Mouse (Mus musculus): ENCODE data around the gene Tmcc2. TPM values are rescaled to one million over a fixed set of nuclear protein-coding genes. Genes with fewer than 3 reads are reported as not detected.

The Tmcc2 gene
- total RNA-seq, 2 experiments from 2014 or later: 128 to 133 TPM

DNA sequence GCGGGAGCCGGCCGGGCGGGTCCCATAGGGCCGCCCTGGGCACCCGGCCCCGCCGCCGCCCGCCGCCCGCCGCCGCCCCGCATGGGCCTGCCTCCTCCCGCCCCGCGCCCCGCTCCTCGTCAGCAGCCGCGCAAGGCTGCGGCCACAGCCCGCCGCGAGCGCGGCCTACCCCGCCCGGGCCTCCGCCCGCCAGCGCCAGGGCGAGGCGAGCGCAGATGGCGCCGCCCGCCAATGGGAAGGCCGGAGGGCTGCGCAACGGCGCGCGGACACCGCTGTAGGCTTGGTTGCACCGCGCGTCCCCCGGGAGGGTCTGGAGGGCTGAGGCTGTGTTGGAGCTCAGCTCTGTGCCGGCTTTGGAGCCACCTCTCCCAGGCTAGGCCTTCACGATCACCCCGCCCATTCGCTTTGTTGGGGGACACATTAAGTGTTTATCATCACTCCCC, 520 bp upstream of the Tmcc2 start:
- DNase-seq: peak; percentile 92
- intact Hi-C loops (cut with DNase I): no loop called here

DNA sequence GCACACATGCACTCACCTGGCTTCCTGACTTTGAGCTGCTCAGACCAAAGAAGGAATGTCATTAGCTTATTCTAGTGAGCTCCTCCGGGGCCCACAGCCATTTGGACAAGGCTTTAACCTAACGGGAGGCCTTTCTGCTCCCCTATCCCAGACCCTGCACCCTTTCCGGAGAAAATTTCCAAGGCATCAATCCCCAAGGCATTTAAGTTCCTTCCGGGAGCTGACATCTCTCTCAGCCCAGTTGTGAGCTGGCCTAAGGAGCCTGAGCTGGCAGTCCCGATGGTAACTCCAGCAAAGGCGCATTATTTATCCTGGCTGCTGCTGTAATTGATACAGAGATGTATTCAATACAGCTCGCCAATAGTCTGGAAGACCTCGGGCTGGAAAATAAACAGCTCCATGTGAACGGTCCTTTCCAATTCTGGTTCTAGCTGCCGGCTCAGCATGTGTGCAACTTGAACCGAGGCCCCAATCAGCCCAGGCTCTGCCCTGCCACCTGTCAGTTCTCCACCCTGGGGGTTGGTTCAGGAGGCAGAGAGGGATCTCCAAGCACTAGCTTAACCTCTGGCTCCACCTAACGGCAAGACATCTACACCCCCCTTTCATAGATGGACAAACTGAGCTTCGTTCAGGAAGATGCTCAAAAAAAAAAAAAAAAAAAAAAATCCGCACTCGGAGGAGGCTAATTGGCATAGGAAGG, 1.0 kb downstream of the Tmcc2 start:
- peak; percentile 75 for DNase-seq
- intact Hi-C loops (cut with DNase I): no loop called here

DNA sequence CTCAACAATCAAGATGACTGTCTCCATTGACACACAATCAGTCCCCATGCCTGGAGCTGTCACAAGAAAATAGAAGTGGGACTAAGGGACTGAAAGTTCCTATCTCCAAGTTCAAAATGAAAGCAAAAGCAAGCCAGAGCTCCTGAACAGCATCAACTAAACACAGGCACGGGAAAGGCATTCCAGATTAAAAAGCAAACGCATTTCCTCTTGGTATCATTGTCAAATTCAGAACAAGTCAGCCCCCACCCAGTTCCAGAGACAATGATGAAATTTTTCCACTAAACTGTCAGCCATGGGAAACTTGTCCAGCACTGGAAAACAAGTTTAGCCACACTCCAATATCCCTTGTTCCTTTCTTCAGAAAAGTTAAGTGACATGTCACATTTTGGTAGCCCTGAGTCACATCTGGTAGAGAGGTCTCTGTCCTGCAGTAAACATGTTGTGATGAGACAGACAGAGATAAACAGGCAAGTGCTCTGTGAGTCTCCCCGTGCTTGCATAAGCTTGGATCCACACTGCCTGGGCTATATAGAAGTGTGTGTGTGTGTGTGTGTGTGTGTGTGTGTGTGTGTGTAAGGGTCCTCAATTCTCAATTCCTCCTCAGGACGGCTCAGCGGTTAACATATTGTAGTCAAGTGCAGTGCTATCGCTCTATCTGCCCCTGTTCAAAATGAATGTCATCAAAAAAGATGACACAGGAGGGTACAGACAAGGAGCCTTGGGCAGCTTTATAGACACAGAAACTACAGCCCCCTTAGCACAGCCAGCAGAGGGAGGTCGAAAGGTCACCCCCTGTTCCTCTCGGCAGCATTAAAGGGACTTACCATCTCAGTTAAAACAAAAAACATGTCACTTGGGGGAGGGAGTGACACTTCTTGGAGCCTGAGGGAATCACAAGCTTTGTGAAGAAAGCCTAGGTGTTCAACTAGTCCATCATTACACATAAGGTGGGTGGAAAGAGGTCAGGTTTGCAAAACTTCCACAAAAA, 2.0 kb downstream of the Tmcc2 start:
- DNase-seq: no peak
- intact Hi-C loops (cut with DNase I): no loop called here

DNA sequence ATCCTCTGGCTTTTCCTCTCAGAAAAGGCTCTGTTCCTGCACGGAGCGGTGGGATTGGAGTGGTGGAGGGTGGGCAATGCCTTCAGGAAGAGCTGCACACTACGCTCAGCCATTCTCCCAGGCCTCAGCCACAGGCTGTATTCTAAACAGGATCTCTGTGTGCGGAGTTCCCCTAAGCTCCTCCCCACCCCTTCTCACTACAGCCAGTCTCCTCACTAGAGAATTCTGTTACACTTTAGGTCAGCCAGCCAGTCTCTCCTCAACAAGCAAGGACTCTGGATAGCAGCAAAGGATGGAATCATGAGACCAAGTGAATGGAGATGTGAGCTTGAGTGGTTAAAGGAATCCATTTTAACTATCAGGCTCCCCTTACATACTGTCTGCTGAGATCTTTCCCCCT, 3.1 kb downstream of the Tmcc2 start:
- no peak for DNase-seq
- intact Hi-C loops (cut with DNase I): no loop called here

DNA sequence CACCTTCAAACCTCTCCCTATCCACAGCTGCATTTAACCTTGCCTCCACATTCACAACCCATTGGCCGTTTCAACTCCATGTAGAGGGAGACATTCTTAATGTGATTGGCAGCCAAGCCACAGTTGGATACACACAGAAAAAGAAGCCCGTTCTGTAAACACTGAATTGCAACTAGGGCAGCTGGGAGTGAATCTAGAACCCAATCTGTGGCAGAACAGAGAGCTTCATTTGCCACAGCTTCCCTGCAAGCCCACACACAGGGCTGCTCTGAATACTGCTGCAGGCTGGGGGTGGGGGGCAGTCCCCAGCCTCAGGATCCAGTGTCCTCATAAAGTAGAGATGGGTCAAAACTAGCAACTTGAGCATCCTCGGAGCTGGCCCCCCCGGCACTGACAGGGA, 4.8 kb downstream of the Tmcc2 start:
- intact Hi-C loops (cut with DNase I): no loop called here
- DNase-seq: no peak

DNA sequence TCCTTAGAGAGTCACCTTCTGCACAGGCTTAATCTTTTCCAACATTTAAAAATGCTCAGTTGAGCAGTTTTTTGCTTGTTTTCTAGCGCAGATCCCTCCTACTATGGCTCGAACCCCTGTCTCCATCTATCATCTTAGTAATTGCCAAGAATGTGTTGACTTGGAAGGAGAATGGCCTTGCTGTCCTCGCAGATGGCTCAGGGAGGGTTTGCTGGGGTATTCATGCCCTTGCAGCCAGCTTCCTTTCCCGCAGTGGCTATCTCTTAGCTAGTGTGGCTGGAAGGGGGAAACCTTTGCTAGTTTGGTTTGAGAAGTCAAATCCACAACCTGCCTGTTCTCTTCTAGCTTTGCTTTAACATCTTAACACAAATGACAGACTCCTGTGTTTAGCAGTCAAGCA, 5.4 kb downstream of the Tmcc2 start:
- intact Hi-C loops (cut with DNase I): no loop called here
- DNase-seq: no peak

DNA sequence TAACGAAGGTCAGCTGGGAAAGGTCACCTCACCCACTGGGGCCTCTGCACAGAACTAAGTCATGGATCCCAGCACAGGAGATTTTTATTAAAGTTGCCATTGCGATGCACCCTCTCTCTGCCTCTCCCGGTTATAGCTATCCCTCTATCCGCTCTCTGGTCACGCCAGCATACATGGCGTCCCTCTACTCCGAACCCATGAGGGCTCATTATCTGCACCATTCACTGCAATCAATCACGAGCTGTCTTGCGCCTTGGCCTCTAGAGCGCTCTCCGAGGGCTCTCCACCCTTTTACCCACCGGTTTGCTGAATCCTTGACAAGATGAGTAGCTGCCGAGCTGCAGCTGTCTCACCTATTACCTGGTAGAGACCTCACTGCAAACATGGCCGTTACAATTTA, 5.8 kb downstream of the Tmcc2 start:
- no peak for DNase-seq
- intact Hi-C loops (cut with DNase I): no loop called here

DNA sequence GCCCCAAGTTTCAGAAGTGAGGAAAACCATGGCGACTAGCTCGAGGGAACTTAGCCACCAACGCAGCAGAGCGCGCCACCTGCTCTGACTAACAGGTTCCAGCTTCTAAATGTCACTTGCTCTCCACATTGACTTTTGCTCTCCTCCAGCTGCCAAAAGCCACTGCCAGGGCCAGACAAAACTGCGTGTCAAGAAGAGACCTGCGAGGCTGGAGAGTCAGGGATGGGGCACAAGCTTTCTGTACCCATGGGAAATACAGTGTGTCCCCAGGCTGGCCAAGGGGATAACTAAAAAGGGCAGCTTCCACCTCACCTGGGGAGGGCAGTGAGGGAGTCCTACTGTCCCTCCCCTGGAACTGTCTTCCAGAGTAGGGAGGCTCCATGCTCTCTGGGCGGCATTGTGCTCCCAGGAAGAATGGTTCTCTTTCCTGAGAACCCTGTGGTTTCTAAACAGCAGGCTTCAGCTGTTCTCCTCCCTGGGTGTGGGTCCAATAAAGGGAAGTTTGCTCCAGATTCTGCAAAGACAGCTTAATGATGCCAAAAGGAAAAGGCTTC, 7.0 kb downstream of the Tmcc2 start:
- intact Hi-C loops (cut with DNase I): no loop called here
- DNase-seq: no peak

DNA sequence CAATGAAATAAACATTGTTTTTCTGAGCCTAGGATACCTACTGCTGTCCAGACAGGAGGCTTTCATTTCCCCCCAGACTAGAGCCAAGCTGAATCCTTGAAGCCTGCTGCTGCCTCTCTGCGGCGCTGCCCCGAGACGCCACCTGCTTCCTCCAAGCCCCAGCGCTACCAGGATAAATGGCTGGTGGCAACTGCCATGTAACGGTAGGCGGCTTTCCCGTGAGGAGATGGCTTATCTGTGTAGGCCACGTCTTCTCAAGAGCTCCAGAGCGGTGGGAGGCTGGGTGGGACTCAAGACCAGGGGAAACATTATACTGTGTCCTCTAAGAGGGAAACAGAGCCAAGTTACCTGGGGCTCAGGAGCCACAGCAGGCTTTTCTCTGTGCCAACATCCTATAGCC, 9.2 kb downstream of the Tmcc2 start:
- no peak for DNase-seq
- intact Hi-C loops (cut with DNase I): no loop called here

DNA sequence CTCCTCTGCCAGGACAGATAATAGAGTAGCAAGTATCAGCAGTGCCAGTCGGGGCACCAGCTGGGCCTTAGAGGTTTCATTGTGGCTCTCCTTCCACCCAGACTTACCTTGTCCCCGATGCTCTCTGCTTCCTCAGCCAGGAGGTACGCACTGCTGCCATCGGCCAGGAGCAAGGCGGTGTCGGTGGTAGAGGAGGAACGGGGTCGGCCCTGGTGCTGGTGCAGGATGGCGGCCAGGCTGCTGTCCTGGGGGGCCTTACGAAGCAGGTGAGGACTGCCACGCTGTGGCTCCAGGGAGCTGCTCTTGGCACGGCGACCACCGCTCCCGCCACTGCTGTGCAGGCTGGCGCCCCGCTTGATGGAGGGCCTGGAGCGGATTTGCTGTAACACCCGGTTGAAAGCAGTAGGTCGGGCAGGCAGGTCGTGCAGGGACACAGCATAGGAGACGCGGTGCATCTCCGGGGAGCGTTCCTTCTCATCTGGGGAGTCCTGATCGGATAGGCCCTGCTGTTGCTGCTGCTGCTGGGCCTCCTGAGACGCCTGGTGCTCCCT, 10.5 kb downstream of the Tmcc2 start:
- DNase-seq: no peak
- intact Hi-C loops (cut with DNase I): no loop called here

DNA sequence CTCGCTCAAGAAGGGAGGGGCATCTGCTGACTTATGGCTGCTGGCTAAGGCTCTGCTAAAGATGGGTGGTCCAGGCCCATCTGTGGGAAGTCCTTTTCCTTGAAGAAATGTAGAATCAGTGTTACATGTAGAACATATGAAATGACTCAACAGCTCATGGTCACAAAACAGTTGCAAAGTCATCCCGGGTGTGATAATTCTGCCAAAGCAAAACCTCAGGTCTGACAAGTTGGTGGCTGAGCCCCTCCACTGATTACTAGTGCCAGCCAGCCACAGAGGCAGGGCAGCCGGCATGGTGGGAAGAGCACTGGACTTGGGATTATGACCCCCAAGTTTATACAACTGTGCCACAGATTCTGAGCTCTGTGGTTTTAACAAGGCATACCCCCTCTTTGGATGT, 13.3 kb downstream of the Tmcc2 start:
- no peak for DNase-seq
- intact Hi-C loops (cut with DNase I): no loop called here

DNA sequence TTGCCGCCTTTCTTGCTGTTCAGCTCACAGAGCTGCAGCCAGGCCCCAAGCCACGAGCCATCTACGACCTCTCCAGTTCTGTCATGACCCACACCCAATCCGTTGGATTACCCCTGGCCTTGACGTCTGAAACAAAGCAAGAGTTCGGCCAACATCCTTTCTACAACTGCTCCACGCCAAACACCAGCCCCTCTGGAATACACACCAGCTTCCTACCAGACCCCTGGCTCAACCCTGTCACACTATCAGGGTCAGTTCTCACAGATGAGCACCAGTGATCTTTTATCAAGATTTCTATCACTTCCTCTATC, 14.1 kb downstream of the Tmcc2 start:
- intact Hi-C loops (cut with DNase I): no loop called here
- no peak for DNase-seq

DNA sequence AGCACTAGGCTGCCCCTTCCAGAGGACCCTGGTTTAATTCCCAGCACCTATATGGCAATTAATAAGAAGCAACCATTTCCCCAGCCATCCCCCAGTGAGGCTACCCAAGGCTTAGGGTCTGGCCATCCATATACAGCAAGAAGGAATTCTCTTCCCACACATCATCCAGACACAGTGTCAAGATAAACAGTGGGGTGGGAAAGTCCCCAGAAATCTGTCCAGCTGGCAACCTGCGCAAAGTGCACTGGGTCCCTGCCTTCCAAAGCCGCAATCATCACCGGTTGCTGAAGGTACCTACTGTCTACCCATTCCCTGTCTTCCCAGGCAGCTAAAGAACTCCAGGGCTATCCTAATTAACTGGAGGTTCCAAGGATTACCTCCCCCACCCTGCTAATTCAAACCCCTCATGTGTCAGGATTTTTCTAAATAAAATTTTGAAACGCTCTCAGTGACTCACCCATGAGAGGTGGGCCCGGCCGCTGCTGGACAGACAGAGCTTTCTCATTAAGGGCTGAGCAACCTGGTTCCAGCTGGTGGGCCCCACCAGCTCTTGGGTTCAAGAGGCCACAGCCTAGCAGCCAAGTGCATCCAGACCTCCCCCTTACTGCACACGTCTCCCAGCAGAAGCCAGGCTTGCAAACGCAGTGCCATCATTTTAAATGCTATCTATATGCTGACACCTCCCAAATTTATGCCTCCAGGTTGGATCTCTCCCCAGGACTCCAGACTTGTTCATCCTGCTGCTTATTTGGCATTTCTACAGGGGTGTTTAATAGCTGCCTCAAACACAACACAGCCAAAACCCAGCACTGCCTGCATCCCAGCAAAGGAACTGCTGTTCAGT, 14.6 kb downstream of the Tmcc2 start:
- DNase-seq: no peak
- intact Hi-C loops (cut with DNase I): no loop called here

DNA sequence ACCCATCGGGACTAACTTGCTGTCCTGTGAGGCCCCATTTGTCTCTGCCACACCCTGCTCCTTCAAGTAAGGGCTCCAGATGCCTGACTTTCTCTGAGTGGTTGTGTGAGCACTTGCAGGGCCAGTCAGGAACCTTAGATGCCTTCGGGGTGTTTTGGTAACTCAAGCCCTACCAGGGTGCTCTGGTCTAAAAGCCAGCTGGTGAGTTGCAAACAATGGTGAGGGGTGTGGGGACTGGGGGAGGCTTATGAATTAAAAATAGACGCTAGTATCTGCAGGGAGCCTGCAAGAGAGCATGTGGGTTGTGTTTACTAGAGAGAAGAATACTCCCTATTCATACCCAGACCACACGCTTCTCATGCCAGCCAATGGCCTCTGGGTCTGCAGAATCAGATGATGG, 15.8 kb downstream of the Tmcc2 start:
- intact Hi-C loops (cut with DNase I): no loop called here

DNA sequence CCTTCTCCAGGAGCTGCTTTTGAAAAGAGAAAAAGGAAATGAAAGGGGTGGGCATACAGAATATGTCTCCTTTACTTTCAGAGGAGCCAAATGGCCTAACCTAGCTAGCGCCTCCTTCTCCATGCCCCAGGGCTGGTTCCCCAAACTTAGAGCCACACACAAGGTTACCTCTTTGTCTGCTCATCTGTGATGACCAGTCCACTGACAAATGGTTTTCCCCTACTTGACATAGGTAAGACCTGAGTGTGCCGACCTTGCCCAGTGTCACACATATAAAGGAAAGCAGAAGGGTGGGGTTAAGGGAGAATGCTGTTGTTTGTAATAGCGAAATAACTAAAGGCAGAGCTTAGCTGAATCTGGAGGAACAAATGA, 16.2 kb downstream of the Tmcc2 start:
- no peak for DNase-seq
- intact Hi-C loops (cut with DNase I): no loop called here

More for the DNA sequence above, 15.8 kb downstream of the Tmcc2 start:
- DNase-seq: no peak

DNA sequence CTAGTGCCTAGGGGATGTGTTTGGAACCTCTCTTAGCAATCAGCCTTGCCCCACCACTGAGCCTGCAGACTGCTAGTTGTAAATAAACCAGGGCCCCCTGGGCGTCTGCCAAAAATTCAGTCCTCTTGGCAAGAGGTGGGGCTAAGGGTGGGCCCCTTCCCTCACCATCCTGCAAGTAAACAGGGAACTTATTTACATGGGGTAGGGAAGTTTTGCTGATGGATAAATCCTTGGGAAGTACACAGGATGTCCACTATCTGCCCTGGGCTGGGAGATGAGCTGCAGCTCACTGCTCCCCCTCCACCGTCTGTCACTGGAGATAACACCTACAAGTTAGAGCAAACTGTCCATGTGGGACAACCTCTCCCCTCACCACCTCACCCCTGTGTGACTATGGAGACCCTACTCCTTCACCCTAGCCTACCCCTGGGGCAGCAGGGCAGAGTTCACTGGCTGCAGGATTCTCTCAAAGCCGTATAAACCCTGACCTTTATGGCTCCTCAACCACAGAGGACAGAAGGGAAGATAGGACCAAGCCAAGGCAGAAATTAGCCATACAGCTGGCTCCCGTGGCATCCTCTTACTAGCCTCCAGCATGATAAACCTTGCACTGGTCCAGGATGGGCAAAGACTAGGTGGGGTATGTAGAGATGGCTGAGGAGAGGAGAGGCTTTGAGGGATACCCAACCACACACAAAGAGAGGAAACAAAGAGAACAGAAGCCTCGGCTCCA, 16.8 kb downstream of the Tmcc2 start:
- intact Hi-C loops (cut with DNase I): no loop called here
- peak; percentile 82 for DNase-seq

DNA sequence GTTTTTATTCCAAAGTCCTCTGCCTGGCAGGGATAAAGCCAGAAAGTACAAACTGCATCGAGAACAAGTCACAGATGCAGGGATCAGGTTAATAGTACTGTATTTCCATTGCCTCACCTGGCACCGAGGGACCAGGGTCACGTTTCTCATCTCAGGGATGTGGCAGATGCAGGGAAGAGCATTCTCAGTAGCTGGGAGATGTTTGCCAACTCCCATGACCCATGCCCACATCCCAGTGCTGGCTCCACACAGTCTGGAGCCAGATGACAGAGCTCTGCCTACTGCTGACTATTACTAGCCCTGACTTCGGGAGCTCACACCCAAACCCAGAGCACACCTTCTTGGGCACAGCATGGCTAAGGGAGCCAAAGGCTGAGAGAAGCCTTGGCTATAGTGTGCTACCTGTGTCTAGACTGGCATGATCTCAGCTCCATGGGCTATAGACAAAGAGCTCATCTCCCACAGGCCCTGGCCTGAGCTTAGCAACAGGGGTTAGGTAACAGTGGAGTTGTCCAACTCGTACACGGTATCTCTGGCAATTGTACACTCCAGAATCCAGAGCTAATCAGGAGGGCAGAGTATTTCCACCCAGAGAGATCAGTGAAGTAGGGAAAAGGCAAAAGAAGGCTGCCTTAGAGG, 18.1 kb downstream of the Tmcc2 start:
- intact Hi-C loops (cut with DNase I): no loop called here
- no peak for DNase-seq

DNA sequence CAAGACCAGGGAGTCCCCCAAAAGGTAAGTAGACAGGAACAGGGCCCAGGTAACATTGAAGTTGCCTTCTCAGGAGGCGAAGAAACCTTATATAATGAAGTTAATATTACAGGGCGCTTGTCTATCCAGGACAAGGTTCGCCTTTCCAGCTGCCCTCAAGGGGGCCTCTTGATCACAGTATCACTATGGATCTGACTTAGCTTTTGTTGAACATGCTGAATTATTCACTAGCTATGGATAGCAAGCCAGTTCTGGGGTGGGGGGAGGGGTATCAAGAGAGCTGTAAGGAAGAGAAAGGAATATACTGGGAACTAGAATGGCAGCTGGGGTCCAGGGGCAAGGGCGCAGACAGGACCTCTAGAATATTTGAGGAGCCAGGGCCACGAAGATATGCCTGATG, 18.7 kb downstream of the Tmcc2 start:
- no peak for DNase-seq
- intact Hi-C loops (cut with DNase I): no loop called here

DNA sequence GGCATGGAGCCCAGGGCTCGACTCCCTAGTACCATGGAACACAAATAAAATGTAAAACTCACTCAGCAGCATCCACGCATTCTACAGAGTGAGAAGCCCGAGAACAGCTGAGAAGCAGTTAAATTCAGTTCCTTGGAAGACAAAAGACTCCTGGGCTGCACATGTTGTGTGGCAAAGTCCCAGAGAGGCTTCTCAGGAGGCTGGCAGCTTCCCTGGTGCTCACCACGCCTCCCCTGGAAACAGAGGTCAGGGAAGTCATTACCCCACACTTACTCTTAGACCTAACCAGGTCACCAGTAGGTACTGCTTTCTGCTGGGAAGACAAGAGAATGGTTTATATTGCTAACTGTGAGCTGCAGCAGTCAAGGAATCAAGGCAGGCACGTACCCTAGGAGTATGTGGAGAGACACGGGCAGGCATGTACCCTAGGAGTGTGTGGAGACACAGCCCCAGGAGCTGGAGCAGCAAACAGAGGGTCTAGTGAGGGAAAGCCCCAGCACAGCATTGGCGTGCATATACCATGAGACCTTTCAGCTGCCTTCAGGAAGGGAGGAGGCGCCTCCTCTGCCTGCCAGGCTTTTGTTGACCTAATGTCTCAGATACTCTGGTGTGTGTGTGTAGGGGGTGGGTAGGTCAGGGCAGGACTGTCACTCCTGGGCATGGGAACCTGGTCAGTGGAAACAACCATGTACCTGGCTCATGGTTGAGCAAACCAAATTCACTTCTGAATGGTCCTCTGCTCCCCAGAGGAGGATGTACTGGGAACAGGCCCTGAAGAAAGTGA, 19.6 kb downstream of the Tmcc2 start:
- intact Hi-C loops (cut with DNase I): no loop called here
- no peak for DNase-seq
